Mouse (Mus musculus) liver, embryonic 14.5 days (tissue): Measurements from ENCODE around the gene Olfr1176. TPM values are rescaled to one million over a fixed set of nuclear protein-coding genes. Genes with fewer than 3 reads are reported as not detected.

Source experiments
- ATAC-seq: fragments of 200-750 bp; cut with Nextera tagmentation; 2 replicates; pipeline ENCODE4 v1.8.0; 2017; ENCODE audit warnings: moderate number of reproducible peaks, mild to moderate bottlenecking, moderate library complexity; ENCODE audit not compliant: insufficient read depth
- DNase-seq, 3 experiments: peaks; one replicate each; pipeline ENCODE4 v3.0.0-alpha.2; 2012 to 2013; ENCODE audit warnings: low read depth in 3 of 3, low spot score in 3 of 3
- H3K27ac ChIP-seq: fragments of 300-500 bp; sonication (generic); 2 replicates; pipeline ENCODE4 v1.5.1; 2014; ENCODE audit warnings: moderate library complexity, mild to moderate bottlenecking, control low read depth, inconsistent platforms
- H3K27me3 ChIP-seq: fragments of 300-500 bp; sonication (generic); 2 replicates; pipeline ENCODE4 v1.6.1; 2014; ENCODE audit warnings: mild to moderate bottlenecking, low read length, moderate library complexity; ENCODE audit not compliant: control insufficient read depth, insufficient read depth
- H3K36me3 ChIP-seq: fragments of 300-500 bp; sonication (generic); replicated peaks from 2 replicates; pipeline ENCODE4 v1.6.1; 2014; ENCODE audit warnings: low read depth; ENCODE audit not compliant: control insufficient read depth, insufficient read depth
- H3K4me1 ChIP-seq, 2 experiments: fragments of 200-500 bp in 1 of 2; fragments of 300-500 bp in 1 of 2; sonication (generic) in 1 of 2; replicated peaks; 2 replicates each; pipeline ENCODE4 v1.6.1; 2012 to 2014; ENCODE audit warnings: antibody characterized with exemption in 1 of 2, inconsistent platforms in 1 of 2, low read length in 1 of 2; ENCODE audit not compliant: control insufficient read depth in 2 of 2, insufficient read depth in 2 of 2
- H3K4me2 ChIP-seq: fragments of 300-500 bp; sonication (generic); 2 replicates; pipeline ENCODE4 v1.6.1; 2014; ENCODE audit warnings: low read depth, mild to moderate bottlenecking, control low read depth, moderate library complexity
- H3K4me3 ChIP-seq, 2 experiments: fragments of 200-500 bp in 1 of 2; fragments of 300-500 bp in 1 of 2; sonication (generic) in 1 of 2; 2 replicates each; pipeline ENCODE4 v1.5.1; 2012 to 2014; ENCODE audit warnings: low read depth in 2 of 2, low read length in 2 of 2, mild to moderate bottlenecking in 2 of 2, control low read depth in 1 of 2, inconsistent platforms in 1 of 2, moderate library complexity in 1 of 2; ENCODE audit not compliant: insufficient read depth in 1 of 2
- H3K9ac ChIP-seq: fragments of 300-500 bp; sonication (generic); replicated peaks from 2 replicates; pipeline ENCODE4 v1.6.1; 2014; ENCODE audit warnings: mild to moderate bottlenecking, control low read depth, moderate library complexity
- H3K9me3 ChIP-seq: fragments of 300-500 bp; sonication (generic); 2 replicates; pipeline ENCODE4 v1.6.1; 2016; ENCODE audit warnings: low read length, mixed read lengths; ENCODE audit not compliant: control insufficient read depth
- CTCF ChIP-seq: IDR thresholded peaks from 2 replicates; pipeline ENCODE4 v1.5.1; 2016; ENCODE audit warnings: antibody characterized with exemption, low read depth, control low read depth
- EP300 ChIP-seq: IDR thresholded peaks from 2 replicates; pipeline ENCODE4 v1.6.1; 2016; ENCODE audit warnings: antibody characterized with exemption, low read depth
- WGBS: fragments of 180-500 bp; shearing (Covaris S2); extraction: QIAGEN DNeasy Blood & Tissue Kit; methylation state at CpG from one replicate; pipeline ENCODE4 v1.1.7; 2014; ENCODE audit not compliant: insufficient replicate concordance; 5-methylcytosine and 5-hydroxymethylcytosine counted together
- polyA plus RNA-seq, 2 experiments: library from polyadenylated mRNA; depleted of rRNA in 1 of 2; stranded (reverse) in 1 of 2; unstranded in 1 of 2; fragments of >200 nt; fragmentation: Nextera tagmentation in 1 of 2; extraction: Ambion mirVana in 1 of 2; gene quantifications; 2 replicates each; pipeline versions ENCODE4 v1.2.1 to v1.2.3; 2012 to 2014

The Olfr1176 gene
- polyA plus RNA-seq (2012; rRNA removed) (not detected in 2 replicates), polyA plus RNA-seq (2014; fragmentation: Nextera tagmentation; extraction: Ambion mirVana) (not detected in 2 replicates)

- no peaks in the 10 kb centered on the region for H3K27me3 ChIP-seq
- no peaks in the 10 kb centered on the region for H3K4me1 ChIP-seq
- TF ChIP-seq EP300, result no peak
- TF ChIP-seq CTCF, result no peak
- H3K27ac ChIP-seq, result no peak within 1 kb of the TSS
- H3K9ac ChIP-seq, result no peak within 1 kb of the TSS
- no peaks in the 10 kb centered on the region for H3K9me3 ChIP-seq
- H3K4me2 ChIP-seq, result no peak within 1 kb of the TSS
- 41% methylated on average over 1 of the region's 1 CpGs for WGBS
- ATAC-seq (no peak), DNase-seq (no peak)
- no peaks in the 10 kb centered on the region for H3K36me3 ChIP-seq
- H3K4me3 ChIP-seq, result no peak within 1 kb of the TSS
Measured at GRCm38 (mm10) chr2:88336421-88336820, at the start of gene Olfr1176. Gene Olfr1176, plus strand, starts transcription at chr2:88336721.

DNA sequence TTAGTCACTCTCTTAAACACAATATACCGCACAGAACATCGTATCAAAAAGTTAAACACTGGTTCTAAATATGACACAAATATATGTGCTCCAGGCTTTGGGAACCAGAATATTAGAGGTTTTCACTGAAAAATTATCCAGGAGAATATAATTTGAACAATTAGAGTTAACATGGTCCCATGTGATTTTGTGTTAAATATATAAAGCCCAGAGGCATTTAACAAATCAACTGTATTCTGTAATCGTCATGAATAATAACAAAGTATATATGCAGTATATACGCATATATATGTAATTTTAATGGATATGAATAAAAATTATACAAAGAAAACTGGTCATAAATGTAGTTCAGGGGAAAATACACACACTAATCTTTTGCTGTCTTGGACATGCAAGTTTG lies 21.5 kb upstream of the Olfr1176 start, which contains the start of gene Olfr1174-ps:
Olfr1174-ps (minus strand) TSS at position 101 of the 400 bp plus-strand sequence.
- H3K9me3 ChIP-seq, result no peaks in the 10 kb centered on the region
- TF ChIP-seq CTCF (no peak), EP300 (no peak)
- H3K27me3 ChIP-seq, result no peaks in the 10 kb centered on the region
- WGBS, result 77% methylated on average over 4 of the region's 4 CpGs
- H3K9ac ChIP-seq, result no peak within 1 kb of the TSS
- H3K4me1 ChIP-seq, result no peaks in the 10 kb centered on the region
- H3K27ac ChIP-seq, result no peak within 1 kb of the TSS
- no peaks in the 10 kb centered on the region for H3K36me3 ChIP-seq
- H3K4me3 ChIP-seq, result no peak within 1 kb of the TSS
- DNase-seq, result no peak
- no peak for ATAC-seq
- no peak within 1 kb of the TSS for H3K4me2 ChIP-seq

DNA sequence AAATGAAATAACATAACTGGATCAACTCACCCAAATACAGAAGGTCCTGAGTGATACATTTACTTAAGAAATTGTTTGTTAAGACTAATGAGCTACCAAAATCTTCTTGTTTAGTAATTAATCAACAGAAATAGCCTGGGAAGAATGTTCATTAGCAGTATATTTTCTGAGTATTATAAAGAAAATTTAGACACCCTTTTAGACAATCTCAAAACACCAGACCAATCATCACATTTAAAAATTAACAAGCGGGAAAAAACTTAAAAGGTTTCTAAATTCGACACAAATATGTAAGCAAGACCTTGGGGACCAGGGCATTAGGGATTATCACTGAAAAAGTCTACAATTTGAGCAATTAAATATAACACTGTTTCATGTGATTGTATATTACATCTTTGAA lies 9.4 kb upstream of the Olfr1176 start, which contains the start of gene Olfr1175-ps:
Olfr1175-ps (minus strand) TSS at position 101 of the 400 bp plus-strand sequence.
- Histone ChIP-seq H3K9me3 (no peaks in the 10 kb centered on the region), H3K27ac (no peak within 1 kb of the TSS), H3K27me3 (no peaks in the 10 kb centered on the region), H3K4me2 (no peak within 1 kb of the TSS), H3K4me3 (no peak within 1 kb of the TSS), H3K36me3 (no peaks in the 10 kb centered on the region), H3K9ac (no peak within 1 kb of the TSS), H3K4me1 (no peaks in the 10 kb centered on the region)
- no peak for DNase-seq
- TF ChIP-seq EP300 (no peak), CTCF (no peak)
- no peak for ATAC-seq
- 58% methylated on average over 2 of the region's 2 CpGs for WGBS

DNA sequence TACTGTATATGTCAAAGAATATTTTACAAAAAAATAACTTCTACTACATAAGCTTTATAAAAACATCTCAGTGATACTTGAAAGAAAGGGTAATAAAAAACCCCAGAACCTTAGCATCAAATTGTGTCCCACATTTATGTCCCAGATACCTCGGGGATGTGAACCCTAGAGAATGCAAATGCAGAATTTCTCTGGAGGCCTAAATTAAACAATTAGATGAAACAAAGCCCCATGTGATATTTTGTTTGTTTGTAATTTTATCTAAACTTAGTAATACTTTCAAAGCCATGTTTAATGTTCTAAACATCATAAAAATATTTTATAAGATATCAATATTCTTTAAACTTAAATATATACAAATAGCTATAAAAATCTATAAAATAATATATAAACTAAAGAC lies 9.9 kb downstream of the Olfr1176 start, which contains the start of gene Olfr1177-ps:
Olfr1177-ps (minus strand) TSS at position 101 of the 400 bp plus-strand sequence.
- Histone ChIP-seq H3K4me2 (no peak within 1 kb of the TSS), H3K27me3 (no peaks in the 10 kb centered on the region), H3K4me3 (no peak within 1 kb of the TSS), H3K9ac (no peak within 1 kb of the TSS), H3K9me3 (no peaks in the 10 kb centered on the region), H3K36me3 (no peaks in the 10 kb centered on the region), H3K27ac (no peak within 1 kb of the TSS), H3K4me1 (no peaks in the 10 kb centered on the region)
- no peak for DNase-seq
- no peak for ATAC-seq
- 39% methylated on average over 1 of the region's 1 CpGs for WGBS
- TF ChIP-seq EP300 (no peak), CTCF (no peak)

DNA sequence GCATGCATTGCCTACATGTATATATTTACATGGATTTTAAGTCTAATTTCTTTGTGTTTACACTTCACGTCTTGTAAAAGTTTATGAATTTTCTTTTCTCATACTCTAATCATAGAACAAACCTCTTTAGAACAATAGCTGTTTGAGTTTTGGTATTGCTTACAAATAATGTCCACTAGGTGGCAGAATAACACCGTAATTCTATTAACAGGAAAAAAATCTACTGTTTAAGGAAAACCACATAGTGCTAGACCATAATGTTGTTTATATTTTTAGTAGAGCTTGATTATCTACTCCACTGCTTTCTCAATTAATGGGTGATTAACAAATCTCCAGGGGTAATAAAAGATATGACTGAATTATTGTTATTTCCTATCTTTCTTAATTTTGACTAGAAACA lies 19.8 kb downstream of the Olfr1176 start:
- 4% methylated on average over 2 of the region's 2 CpGs for WGBS
- ATAC-seq (no peak), DNase-seq (no peak)
- Histone ChIP-seq H3K9ac (no peak overlapping the region), H3K36me3 (no peaks in the 10 kb centered on the region), H3K27me3 (no peaks in the 10 kb centered on the region), H3K4me1 (no peaks in the 10 kb centered on the region), H3K4me2 (no peak overlapping the region), H3K27ac (no peak overlapping the region), H3K4me3 (no peak overlapping the region), H3K9me3 (no peaks in the 10 kb centered on the region)
- TF ChIP-seq EP300 (no peak), CTCF (peak; percentile 16; the same call in 1 of the 2 replicates)
